Mouse (Mus musculus): Measurements from ENCODE around the gene Gm44965. TPM values are rescaled to one million over a fixed set of nuclear protein-coding genes. Genes with fewer than 3 reads are reported as not detected.

Gene Gm44965
- polyA plus RNA-seq (2017; shearing (Covaris generic)): not detected

DNA sequence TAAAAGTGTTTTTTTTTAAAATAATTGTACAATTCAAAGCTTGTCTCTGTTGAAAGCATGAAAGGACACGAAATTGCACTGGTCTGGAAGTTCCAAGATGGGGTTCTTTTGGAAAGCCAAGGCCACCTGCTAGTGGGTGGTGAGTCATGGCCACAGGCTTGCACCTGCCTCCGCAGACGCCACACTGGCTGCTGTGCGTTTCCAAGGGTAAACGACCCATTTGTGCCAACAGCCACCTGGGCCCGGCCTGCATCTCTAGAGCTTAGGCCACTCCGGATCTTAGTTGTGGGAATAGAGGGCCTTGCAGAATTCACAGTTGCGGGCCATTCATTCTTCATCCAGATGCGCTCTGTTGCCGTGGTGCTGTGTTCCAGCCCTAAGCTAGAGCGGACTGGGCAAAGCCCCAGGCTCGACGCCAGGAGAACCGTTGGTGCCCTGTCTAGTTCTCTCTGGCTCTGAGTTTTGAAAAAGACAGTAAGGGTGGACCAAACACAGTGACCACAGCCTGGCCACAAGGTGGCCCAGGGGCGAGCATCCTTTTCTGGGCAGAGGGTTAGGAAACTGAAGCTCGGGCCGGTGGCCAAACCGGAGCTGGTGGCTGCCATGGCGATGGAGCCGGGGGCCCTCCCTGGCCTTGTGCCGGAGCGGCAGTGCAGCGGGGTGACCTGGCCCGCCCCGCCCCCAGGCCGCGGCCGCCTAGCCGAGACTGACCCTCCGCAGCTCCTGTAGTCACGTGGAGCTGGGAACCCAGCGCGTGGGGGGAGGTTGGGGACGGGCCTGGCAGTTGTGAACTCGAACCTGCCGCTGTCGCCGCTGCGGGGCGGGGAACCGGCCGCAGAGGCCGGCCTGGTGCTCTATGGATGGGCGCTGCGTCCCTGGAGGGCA lies at the start of gene Gm44965, which contains the start of gene Repin1:
TSS of gene Gm44965 (plus strand) at position 784 of the 885 bp plus-strand sequence.
TSS of gene Repin1 (plus strand) at position 726 of the 885 bp plus-strand sequence.
- peak; percentile 65 for ATAC-seq

DNA sequence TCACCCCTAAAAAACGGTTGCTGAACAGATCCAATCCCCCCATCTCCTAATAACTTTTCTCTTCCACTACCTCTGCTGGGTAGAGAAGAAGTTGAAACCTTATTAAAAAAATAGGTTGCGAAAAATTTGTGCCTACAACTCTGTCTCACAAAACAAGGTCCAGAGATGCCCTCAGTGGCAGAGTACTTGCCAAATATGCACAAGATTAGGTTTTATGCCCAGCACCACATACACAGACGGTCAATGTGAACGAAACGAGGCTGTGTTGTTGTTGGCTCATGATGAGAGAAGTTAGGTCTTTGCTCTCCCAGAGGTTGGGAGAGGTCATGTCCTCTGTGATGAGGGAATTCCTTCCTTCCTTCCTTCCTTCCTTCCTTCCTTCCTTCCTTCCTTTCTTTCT lies 48.5 kb upstream of the Gm44965 start:
- no peak for ATAC-seq

DNA sequence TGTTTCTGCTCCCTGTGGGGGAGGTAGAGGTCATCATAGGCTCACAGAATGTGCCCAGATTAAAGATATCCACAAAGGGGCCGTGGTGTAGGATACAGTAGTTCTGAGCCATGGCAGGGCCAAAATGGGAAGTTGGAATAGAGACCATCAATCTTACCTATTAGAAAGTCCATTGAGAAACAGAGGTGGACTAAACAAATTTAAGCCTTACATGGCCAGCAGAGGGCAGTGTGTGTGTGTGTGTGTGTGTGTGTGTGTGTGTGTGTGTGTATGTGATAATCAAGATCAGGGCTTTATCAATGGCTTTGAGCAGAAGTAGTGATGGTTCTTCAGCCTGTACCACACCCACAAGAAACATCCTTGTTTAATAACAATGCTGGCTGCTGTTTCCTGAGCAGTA lies 47.5 kb upstream of the Gm44965 start:
- ATAC-seq: peak; percentile 45

GRCm38 (mm10) chr6:48546858-48547257 lies 46.9 kb upstream of the Gm44965 start:
- no peak for ATAC-seq

DNA sequence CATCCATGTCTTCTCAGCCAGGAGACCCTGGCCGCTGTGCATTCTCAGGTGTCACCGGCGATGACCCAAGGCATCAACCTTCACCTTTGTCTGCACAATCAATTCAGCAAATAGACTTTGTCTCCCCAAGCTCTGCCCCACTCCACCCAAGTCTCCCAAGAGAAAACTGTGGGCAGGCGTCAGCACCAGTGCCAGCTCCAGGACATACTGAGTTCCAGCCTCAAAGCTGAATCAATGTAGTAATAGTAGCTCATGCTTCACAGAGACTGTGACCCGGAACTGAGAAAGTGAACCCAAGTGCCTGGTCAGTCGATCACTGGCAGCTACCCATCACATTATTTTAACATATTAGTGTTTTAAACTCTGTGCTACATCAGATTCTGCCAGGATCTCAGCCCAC lies 45.4 kb upstream of the Gm44965 start:
- no peak for ATAC-seq

GRCm38 (mm10) chr6:48552918-48553317 lies 40.8 kb upstream of the Gm44965 start:
- ATAC-seq: no peak

DNA sequence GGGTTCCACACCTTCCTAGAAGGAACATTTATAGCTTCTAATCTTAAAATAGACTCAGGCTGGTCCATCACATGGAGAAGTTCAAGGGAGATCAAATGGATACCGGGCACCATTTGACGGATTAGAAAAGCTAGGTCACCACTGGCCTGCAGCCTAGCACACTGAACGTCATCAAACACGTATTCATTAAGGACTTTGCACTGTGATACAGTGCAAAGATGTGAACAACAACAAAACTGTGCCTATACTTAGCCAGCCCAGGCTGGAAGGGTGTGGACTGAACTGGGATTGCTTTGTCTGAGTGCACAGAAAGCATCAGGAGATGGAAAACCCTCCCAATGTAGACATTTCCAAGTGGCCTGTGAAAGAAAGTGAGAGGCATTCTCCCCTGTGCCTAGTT lies 39.9 kb upstream of the Gm44965 start:
- no peak for ATAC-seq

- peak; percentile 96 for ATAC-seq
Measured at GRCm38 (mm10) chr6:48554280-48555103, 39.2 kb upstream of the Gm44965 start, which contains the start of gene Lrrc61. Gene Lrrc61 (plus strand): TSS chr6:48554796.

GRCm38 (mm10) chr6:48555104-48555890 lies 38.4 kb upstream of the Gm44965 start:
- ATAC-seq: peak; percentile 16

DNA sequence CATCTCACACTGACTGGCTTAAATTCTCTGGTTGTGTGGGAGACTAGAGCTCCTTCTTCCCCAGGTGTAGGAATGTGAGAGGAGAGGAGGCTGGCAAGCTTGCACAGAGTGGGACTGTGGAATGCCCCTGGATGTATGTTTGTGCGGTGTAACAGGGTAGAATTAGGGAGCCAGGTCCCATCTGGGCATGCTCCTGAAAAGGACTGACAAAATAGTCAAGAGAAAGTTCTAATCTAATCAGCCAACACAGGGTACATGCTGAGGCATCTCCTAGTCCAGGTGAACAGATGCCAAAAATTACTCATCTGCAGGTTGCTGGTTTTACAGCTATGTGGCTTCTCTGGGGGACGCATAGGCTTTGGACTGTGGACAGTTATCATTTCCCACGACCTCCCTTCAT lies 37.8 kb upstream of the Gm44965 start:
- ATAC-seq: no peak

DNA sequence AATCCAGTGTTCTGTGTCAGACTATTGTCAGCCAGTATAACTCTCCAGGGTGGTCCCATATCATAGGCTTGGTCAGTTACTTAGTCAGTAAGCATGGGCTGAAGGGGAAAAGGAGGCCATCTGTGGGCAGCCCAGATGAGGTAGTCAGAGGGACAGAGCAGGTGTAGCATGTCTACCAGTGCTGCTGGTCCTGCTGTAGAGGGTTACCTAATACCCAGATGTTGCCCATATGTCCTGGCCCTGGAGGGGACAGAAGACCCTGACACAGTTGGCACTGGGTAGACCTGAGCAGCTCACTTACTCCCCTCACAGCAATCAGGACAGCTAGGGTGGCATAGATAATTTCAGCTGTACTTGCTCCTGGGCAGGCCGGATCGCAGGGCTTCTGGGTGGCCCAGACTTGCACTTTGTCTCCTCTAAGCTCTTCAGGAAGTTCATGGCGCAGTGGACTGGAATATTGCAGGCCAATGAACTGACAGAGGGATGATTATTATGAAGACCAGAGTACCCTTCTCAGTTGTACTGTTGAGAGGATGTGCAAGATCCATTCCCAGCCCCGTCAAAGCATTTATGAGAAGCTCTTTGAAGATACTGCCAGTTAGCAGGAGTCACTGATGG lies 27.9 kb upstream of the Gm44965 start:
- no peak for ATAC-seq

DNA sequence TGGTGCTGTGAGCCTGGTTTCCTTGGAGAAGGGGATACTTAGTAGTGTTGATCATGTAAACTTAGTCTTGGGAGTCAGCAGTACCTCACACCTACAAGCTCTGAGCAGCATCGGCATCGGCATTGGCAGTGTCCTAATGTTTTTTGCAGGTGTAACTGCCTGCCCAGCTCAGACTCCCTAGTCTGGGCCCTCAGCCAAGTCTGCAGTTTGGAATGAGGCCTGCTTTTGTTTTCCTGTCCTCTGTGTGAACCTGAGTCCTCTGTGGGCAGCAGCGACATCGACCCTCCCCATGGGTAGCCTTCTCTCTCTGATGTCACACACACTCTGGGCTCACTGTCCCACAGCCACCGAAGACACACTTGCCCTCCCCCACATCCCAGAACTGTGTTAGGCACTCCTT lies 27.4 kb upstream of the Gm44965 start:
- ATAC-seq: no peak

- ATAC-seq: no peak
Measured at GRCm38 (mm10) chr6:48568036-48568984, 25.4 kb upstream of the Gm44965 start.

GRCm38 (mm10) chr6:48569065-48569807 lies 24.5 kb upstream of the Gm44965 start:
- peak; percentile 54 for ATAC-seq

GRCm38 (mm10) chr6:48572014-48572413 lies 21.7 kb upstream of the Gm44965 start:
- ATAC-seq: no peak

DNA sequence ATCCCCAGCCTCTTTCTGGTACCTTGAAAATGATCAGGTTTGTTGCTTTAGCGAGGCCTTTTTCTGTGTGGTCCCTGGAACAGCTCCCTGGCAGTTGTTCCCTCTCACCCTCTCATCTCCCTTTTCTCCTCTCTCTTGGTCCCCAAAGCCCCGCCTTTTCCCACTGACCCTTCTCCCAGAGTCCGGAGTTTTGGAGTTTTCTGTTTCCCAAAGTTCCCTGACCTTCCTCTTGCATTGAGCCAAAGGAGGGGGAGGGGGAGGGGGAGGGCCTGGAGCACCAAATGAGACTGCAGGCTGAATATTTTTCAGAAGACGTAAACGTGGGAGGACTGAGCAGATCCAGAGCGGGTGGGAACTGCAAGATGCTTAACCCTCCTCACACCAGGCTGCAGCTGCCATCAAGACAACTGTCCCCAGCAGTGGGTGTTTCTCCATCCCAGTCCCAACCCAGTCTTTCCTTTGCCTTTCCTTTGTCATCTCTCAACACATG lies 21.1 kb upstream of the Gm44965 start, which contains the start of gene Rarres2:
TSS of gene Rarres2 (minus strand) at position 218 of the 490 bp plus-strand sequence.
- ATAC-seq: no peak

DNA sequence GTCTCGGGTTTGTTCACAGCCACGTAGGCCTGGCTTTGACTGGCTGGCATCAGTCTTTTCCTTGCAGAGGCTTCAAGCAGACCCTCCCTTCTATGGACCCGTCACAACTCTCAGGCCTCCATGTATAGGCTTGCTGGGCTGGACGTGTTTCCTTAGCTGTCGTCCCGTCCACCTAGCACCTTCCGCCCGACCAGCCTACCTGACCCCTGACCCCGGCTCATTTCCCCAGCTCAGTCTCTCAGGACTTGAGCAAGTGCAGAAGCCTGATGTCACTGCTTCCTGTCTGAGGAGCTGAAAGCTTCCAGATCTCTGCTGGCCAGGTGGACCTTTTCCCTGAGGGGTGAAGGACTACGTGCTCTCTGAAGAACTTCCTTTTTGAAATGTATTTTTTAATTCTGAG lies 20.5 kb upstream of the Gm44965 start:
- ATAC-seq: no peak

GRCm38 (mm10) chr6:48573981-48574380 lies 19.8 kb upstream of the Gm44965 start:
- no peak for ATAC-seq

GRCm38 (mm10) chr6:48578736-48579135 lies 15.0 kb upstream of the Gm44965 start:
- ATAC-seq: no peak

GRCm38 (mm10) chr6:48579215-48579648 lies 14.5 kb upstream of the Gm44965 start:
- ATAC-seq: peak; percentile 82
